Mouse (Mus musculus): ENCODE measurements around the gene Pde1a. TPM values are rescaled to one million over a fixed set of nuclear protein-coding genes. Genes with fewer than 3 reads are reported as not detected.

Gene Pde1a
- total and polyA plus RNA-seq, 2 experiments from 2014 or later: 18.8 to 19.6 TPM

DNA sequence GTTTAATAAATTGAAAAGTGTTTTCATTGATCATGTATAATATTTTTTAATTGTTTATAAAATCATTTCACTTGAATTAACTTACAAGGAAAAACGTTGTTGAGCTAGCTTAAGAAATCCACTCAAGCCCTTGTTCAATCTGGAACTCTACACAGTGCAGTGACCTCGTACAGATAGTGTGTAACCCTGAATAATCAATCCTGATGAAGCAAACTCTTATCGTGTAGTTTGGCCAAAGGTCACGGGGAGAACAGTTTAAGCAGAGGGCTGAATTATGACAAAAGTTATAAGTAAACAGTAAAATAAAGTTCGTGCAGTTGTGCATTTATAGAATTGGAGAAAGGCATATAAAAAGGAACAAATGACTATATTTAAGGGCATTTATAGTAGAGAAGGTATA lies 159.7 kb downstream of the Pde1a start:
- Histone ChIP-seq H3K27me3 (ENCODE audit: insufficient read depth, low read length) (no peaks in the 10 kb centered on the region), H3K27ac (no peak overlapping the region), H3K9me3 (ENCODE audit: low read length) (no peaks in the 10 kb centered on the region), H3K36me3 (ENCODE audit: insufficient read depth, low read length) (no peaks in the 10 kb centered on the region), H3K4me1 (ENCODE audit: insufficient read depth, low read length) (no peaks in the 10 kb centered on the region), H3K4me2 (ENCODE audit: low read depth, low read length) (no peak overlapping the region), H3K4me3 (ENCODE audit: low read length) (no peak overlapping the region), H3K9ac (replicated peaks; ENCODE audit: low read length) (no peak overlapping the region)
- 76% methylated on average over 5 of the region's 5 CpGs for WGBS
- DNase-seq (ENCODE audit: low spot score) (no peak), ATAC-seq (no peak)
- no peak for TF ChIP-seq CTCF (IDR thresholded peaks at IDR 0.05; ENCODE audit: low read depth)

DNA sequence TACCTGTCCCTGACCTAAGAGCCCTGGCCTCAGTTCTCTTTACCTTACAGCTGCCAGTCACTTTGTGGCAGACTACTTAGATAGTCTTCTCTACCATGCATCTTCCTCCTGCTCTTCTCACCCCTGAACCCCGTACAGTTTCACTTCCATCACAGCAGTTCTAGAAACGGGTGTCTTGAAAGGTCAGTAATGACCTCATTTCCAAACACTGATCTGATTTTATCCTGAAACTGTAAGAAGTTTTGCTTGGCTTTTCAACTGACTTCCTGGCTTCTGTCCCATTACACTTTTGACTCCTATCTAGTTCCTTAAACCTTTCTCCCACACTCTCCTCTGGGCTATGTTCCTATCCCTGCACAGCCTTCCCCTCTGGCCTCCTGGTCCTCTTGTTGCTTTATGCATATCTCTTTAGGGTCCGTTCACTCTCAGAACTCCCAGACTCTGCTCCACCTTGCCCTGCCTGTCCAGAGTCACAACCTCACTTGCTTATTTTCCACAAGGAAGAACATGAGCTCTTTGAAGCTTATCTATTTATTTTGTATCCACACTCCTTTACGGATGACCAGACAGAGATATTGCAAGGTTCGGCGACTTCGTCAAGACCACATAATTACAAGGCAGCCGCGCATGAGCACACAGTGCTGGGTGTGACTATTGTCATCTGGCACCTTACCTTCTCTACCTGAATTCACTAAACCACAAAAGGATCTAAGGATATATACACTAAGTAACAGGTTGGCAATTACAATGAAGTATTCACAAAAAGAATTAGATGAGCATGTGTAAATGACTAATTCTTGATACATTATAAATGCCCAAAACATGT lies 162.4 kb downstream of the Pde1a start:
- DNase-seq (ENCODE audit: low spot score) (no peak), ATAC-seq (no peak)
- Histone ChIP-seq H3K36me3 (ENCODE audit: insufficient read depth, low read length) (no peaks in the 10 kb centered on the region), H3K27me3 (ENCODE audit: insufficient read depth, low read length) (no peaks in the 10 kb centered on the region), H3K4me2 (ENCODE audit: low read depth, low read length) (no peak overlapping the region), H3K9ac (replicated peaks; ENCODE audit: low read length) (no peak overlapping the region), H3K4me1 (ENCODE audit: insufficient read depth, low read length) (no peaks in the 10 kb centered on the region), H3K4me3 (ENCODE audit: low read length) (no peak overlapping the region), H3K9me3 (ENCODE audit: low read length) (no peaks in the 10 kb centered on the region), H3K27ac (no peak overlapping the region)
- WGBS: 79% methylated on average over 9 of the region's 9 CpGs
- TF ChIP-seq CTCF (IDR thresholded peaks at IDR 0.05; ENCODE audit: low read depth): no peak

DNA sequence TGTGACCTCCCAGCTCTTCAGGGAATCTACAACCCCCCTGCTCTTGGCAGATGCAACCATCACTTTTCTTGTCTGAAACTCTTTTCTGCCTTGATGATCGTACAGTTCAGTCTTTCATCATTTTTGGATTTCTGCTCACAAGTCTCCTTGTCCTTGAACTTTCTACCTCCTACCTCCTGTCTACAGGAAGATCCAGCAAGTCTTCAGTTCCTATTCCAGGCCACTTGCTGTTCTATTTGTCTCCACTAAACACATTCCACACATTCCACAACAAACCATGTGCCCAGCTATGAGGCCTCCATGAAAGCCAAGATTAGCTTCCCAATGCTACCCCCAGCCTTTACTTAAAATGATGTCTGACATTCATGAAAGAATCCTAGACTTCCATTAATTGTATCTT lies 163.2 kb downstream of the Pde1a start:
- no peaks in the 10 kb centered on the region for H3K36me3 ChIP-seq (ENCODE audit: insufficient read depth, low read length)
- no peak overlapping the region for H3K4me3 ChIP-seq (ENCODE audit: low read length)
- WGBS: 87% methylated on average over 1 of the region's 1 CpGs
- H3K4me2 ChIP-seq (ENCODE audit: low read depth, low read length): no peak overlapping the region
- no peak overlapping the region for H3K27ac ChIP-seq
- H3K9me3 ChIP-seq (ENCODE audit: low read length): no peaks in the 10 kb centered on the region
- no peaks in the 10 kb centered on the region for H3K27me3 ChIP-seq (ENCODE audit: insufficient read depth, low read length)
- no peak for DNase-seq (ENCODE audit: low spot score)
- no peak for TF ChIP-seq CTCF (IDR thresholded peaks at IDR 0.05; ENCODE audit: low read depth)
- no peak overlapping the region for H3K9ac ChIP-seq (replicated peaks; ENCODE audit: low read length)
- no peak for ATAC-seq
- no peaks in the 10 kb centered on the region for H3K4me1 ChIP-seq (ENCODE audit: insufficient read depth, low read length)

DNA sequence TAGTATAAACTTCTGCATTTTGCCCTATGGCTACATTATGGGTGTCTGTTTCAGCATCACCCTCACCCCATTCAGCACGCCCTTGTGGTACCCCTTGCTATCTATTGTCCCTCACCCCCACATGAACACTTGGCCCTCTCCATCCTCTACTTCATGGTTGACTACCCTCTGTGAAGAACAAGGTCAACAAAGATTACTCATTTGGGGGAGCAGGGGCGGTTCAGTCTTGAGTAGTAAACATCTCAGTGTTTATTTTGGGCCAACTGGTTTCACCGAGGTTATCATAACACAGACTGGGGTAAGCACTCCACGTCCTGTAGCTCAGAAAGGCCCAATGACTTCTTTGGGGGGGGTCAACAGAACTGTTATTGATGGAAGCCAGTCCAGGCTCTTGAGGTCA lies 164.3 kb downstream of the Pde1a start:
- Histone ChIP-seq H3K27me3 (ENCODE audit: insufficient read depth, low read length) (no peaks in the 10 kb centered on the region), H3K9me3 (ENCODE audit: low read length) (no peaks in the 10 kb centered on the region), H3K27ac (no peak overlapping the region), H3K4me3 (ENCODE audit: low read length) (no peak overlapping the region), H3K4me1 (ENCODE audit: insufficient read depth, low read length) (no peaks in the 10 kb centered on the region), H3K9ac (replicated peaks; ENCODE audit: low read length) (no peak overlapping the region), H3K4me2 (ENCODE audit: low read depth, low read length) (no peak overlapping the region), H3K36me3 (ENCODE audit: insufficient read depth, low read length) (no peaks in the 10 kb centered on the region)
- DNase-seq (ENCODE audit: low spot score) (no peak), ATAC-seq (no peak)
- WGBS: 80% methylated on average over 4 of the region's 4 CpGs
- TF ChIP-seq CTCF (IDR thresholded peaks at IDR 0.05; ENCODE audit: low read depth): no peak

DNA sequence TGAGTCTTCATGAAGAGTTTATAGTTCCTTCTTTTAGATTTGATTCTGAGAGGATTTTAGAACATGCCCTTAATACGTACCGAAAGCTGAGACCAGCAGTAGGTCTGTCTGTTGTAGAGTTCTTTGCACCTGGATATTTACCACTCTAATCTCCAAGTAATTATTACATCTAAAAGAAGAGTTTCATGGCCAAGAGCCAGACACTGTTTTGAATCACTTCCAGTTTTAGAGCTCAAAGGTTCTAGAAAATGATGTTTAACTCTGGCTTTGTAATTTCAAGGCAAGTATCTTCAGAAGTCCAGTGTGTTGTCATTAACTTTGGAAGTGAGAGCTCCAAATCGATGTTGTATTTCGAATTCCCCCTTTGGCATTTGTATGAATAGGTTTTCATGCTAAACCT lies 167.8 kb downstream of the Pde1a start:
- WGBS: 84% methylated on average over 4 of the region's 4 CpGs
- no peak for TF ChIP-seq CTCF (IDR thresholded peaks at IDR 0.05; ENCODE audit: low read depth)

DNA sequence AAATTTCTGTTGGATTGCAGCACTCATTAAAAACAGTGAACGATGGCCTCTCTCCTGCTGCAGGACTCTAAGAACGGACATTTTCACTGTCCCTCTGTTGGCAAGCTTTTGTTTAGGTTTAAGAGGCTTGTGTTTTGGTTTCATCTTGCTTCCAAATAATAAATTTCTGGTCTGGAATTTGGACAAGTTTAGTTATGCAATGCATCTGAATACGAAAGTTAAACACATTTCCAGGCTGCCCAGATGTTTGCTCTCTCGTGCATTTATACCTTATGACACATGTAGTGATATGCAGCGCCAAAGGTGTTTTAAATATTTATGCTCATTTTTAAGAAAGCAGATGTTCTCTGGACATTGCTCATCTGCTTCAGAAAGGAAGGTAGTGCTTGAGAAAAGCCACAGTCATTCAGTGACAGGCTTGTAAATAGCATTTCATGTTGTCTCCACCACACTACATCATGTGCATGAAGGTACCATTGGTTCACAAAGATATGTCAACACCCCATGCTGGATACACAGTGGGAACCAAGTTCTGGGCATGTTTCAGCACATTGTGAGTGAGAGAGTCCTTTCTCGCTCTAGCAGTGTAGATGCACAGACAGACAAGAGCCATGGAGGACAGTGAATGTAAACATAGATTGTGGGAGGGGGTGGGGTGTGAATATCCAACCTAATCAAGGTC lies 171.5 kb downstream of the Pde1a start:
- Histone ChIP-seq H3K27ac (no peak overlapping the region), H3K9me3 (ENCODE audit: low read length) (no peaks in the 10 kb centered on the region), H3K4me2 (ENCODE audit: low read depth, low read length) (no peak overlapping the region), H3K9ac (replicated peaks; ENCODE audit: low read length) (no peak overlapping the region), H3K4me3 (ENCODE audit: low read length) (no peak overlapping the region), H3K36me3 (ENCODE audit: insufficient read depth, low read length) (no peaks in the 10 kb centered on the region), H3K27me3 (ENCODE audit: insufficient read depth, low read length) (no peaks in the 10 kb centered on the region), H3K4me1 (ENCODE audit: insufficient read depth, low read length) (no peaks in the 10 kb centered on the region)
- DNase-seq (ENCODE audit: low spot score): no peak
- no peak for TF ChIP-seq CTCF (IDR thresholded peaks at IDR 0.05; ENCODE audit: low read depth)
- ATAC-seq: no peak
- 81% methylated on average over 6 of the region's 6 CpGs for WGBS

More for the DNA sequence above, 167.8 kb downstream of the Pde1a start:
- ATAC-seq (no peak), DNase-seq (ENCODE audit: low spot score) (no peak)
- H3K36me3 ChIP-seq (ENCODE audit: insufficient read depth, low read length): no peaks in the 10 kb centered on the region
- H3K4me3 ChIP-seq (ENCODE audit: low read length): no peak overlapping the region
- H3K9me3 ChIP-seq (ENCODE audit: low read length): no peaks in the 10 kb centered on the region
- no peak overlapping the region for H3K4me2 ChIP-seq (ENCODE audit: low read depth, low read length)
- H3K27me3 ChIP-seq (ENCODE audit: insufficient read depth, low read length): no peaks in the 10 kb centered on the region
- H3K4me1 ChIP-seq (ENCODE audit: insufficient read depth, low read length): no peaks in the 10 kb centered on the region
- H3K9ac ChIP-seq (replicated peaks; ENCODE audit: low read length): no peak overlapping the region
- H3K27ac ChIP-seq: no peak overlapping the region
